Mouse (Mus musculus) spleen, adult 12 weeks (tissue): ENCODE data around the gene Ascc2.
A peak's percentile ranks its signal among the peaks of the same experiment; 100 is the strongest.
"Not testable (repeated sequence)": the region's sequence is repeated elsewhere in the genome, so short reads cannot be mapped to it uniquely, and the experiment has no call there.

Experiments used
- DNase-seq: peaks from one replicate; pipeline ENCODE4 v3.0.0; 2022; ENCODE audit warnings: low spot score

The Ascc2 gene

DNA sequence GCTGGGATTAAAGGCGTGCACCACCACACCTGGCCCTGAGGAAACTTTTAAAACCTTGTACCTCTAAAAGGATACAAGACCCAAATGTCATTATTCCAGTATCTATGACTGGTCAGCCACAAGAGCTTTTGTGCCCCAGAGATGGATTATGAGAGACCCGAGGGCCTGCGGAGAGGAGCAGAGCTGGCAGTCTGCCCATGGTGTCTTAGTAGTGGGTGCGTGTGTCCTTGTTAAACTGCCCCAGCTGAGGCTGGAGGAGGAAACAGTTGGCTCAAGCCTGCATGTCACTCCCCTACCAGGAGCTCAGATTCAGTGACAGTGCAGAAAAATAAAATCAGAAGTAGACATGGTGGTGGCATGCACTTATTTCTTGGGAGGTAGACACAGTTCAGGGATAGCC lies 47.5 kb downstream of the Ascc2 start:
- DNase-seq = no peak

DNA sequence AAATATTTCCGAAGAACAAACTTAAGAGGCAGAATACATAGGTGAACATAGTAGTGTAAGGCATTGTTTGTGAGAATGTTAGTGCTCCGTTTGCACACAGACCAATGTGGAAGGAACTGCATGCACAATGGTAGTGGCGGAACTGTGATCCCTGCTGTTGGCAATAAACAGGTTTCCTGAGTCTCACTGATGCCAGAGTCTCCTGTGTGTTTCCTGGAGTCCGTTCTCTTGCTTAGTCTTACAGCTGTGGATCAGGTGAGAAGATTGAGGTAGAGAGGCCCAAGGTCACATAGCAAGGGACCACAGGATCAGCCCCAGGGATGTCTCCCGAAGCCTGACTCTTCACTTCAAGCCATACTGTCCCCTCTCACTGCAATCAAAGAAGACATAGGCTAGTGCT lies 48.0 kb downstream of the Ascc2 start:
- no peak for DNase-seq

DNA sequence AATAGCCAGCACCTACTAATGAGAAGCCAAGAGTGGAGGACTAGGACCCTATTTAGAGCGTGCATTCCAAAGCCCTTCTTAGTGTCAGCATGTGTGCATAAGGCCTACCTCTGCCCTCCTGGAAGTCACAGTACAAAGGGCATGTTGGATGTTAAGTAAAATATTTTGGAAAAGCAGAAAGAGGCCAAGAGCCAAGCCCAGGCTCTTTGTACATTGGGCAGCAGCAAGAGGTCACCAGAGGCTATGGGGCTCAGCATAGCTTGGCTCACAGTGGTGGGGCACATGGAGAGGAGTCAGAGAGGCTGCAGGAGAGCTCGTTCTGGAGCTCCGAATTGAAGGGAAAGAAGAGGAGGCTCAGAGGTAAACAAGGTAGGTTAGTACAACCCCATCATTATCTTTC lies 49.5 kb downstream of the Ascc2 start:
- no peak for DNase-seq

DNA sequence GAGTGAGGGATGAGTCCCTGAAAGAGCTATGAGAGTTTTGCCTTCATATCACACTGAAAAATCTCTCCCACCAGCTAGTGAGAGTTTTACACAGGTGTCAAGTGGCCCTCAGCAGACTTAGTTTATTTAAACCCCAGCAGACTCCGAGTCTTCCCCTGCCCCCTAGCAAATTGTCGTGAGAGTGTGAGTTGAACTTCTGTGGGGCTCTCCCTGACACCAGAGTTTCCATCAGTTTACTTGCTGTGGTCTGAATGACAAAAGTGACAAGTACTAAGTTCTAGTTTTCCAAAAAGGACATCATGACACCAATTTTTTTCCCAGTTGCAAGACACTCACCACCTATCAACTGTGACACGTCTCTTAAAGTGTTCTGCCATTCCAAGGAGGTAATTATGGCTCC lies 50.3 kb downstream of the Ascc2 start:
- DNase-seq = no peak

DNA sequence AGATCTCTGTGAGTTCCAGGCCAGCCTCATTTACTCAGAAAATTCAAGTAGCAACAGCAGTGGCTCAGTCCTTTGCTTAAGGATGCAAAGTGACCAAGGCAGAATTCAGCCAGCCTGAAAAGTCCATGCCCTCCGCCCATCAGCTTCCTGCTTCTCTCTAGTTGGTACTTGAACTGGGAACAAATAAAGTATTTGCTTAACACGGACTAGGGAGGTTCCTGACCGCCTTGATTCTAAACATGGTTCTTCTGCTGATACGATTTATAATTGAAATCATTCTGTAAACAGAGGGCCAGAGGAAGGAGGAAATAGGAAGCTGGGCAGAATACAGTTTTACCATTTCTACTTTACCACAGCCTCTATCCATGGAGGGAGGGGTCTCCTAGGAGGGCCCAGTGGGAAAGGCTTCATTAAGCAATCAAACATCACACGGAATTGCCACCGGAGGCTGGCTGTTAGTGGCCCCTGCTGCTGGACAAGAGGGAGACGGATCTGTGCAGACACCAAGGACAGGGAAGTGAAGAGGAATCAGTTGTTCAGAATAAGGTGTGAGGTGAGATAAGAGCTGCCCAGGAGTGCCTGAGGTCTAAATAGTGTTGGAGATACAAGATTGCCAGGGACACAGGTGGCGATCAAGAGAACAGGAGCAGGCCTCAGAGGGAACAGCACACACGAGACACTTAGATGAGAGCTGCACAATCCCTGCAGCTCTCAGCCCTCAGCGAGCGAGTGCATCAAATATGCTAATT lies 51.3 kb downstream of the Ascc2 start:
- no peak for DNase-seq

DNA sequence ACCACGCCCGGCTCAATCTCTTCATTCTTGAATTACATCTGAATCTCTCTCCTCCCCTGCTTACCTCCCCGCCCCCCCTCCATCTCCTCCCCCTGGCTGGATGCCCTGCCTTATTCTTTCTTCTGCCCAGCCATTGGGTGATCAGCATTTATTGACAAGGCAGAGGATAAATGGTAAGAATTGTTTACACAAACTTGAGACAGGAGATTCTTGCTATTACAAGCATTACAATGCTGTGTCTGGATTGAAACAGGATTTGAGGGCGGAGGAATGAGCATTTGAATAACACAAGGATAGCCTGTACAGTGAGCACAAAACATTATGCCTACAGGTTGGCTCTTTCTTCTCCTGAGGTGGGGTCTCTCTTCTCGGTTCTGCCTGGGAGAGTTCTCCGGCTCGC lies 52.8 kb downstream of the Ascc2 start:
- DNase-seq = no peak

DNA sequence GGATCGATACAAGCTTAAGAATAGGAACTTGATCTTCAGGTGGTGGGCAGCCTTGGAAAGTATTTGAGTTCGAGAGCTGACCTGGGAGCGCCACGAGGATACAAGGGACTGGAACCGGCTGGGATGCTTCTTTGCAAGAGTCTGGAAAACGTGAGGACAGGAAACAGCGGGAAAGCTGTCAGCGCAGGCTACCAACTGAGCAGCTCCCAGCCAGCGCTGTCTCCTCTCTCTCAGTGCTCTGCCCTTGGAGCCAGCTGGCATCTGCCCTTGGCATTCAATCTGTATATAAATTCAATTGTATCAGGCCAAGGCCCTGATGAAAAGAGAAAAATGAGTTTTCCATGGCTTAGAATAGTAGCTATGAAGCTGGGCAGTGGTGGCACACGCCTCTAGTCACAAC lies 53.7 kb downstream of the Ascc2 start:
- DNase-seq = no peak

DNA sequence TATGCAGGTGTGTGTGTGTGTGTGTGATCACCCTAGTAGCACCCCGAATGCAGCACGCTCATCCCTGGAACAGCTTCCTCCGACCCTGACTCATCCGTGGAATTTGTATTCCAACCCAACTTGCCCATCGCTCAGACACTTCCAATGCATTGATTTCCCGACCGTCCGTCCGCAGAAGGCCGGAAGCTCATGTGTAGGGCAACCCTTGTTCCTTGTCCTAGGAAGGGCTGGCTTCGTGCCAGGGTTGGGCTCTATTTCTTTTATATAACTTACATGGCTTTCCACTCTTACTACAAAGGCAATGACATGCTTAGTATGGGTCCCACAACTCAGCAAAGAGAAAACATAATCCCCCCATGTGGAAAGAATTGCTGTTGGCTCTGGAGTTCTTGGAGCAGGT lies 54.6 kb downstream of the Ascc2 start:
- DNase-seq = no peak

DNA sequence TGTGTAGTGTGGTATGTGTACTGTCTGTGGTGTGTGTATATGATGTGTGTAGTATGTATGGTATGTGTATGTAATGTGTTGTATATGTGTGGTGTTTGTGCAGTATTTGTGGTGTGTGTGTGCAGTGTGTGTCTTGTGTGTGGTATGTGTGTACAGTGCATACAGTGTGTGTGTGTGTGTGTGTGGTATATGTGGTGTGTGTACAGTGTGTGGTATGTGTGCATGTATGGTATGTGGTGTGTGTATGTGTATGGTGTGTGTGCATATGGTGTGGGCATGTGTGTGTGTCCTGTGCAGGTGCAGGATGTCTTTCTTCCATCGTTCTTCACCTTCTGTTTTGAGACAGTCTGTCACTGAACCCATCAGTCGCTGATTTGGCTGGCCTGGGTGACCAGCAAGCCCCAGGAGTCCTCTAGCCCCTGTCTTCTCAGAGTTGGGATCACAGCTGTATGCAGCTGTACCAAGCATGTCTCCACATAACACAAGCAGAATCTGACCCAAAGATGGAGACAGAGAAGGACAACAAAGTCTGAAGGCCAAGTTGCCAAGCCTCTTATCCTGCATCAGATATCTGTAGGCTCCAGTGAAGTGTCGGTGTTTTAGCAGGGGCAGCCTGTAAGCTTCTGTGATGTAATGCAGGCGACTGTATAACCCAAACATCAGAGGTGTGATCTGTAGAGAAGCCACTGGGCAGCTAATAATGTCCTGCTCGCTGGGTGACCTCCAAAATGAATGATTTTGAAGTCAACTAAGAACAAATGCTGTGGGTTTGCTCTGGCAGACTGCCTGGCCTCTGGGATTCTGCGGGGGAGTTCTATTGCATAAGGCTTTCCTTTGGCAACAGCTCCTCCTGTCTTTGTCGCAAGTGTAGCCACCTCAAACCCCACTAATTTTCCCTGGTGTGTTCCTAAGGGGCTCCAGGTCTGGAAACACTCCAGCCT lies 59.8 kb downstream of the Ascc2 start:
- DNase-seq = no peak

DNA sequence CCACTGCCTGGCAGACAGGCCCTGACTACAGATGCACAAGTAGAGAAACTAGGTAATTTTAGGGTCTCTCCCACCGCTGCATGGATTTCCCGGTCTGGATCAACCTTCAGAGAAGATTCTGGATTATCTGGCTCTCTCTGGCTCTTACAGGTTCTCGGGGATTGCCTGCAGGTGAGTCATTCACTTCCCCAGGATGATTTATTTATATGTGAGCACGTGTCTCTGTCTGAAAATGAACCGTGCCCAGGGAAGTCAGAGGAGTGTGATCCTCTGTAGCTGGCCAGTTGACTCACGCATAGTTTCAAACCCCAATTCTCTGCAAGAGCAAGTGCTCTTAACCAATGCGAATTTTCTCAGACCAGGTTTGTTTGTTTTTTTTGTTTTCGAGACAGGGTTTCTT lies 63.2 kb downstream of the Ascc2 start:
- DNase-seq = no peak

DNA sequence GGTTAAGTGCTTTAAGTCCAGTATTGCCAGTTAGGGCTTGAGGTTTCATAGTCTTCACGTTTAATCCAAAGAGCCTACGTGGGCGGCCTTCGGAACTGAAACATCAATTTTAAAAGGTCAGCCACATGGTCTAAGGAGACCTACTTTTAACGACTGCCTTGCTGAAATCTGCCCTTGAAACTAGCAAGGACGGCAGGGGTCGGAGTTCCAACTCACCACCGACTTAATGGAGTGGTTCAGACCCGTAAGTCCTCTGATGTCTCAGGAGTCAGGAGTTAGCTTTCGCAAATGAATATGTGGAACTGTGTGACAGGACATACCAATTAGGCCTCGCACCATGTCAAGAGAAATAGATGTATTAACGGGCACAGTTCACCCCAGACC lies 66.1 kb downstream of the Ascc2 start:
- no peak for DNase-seq

DNA sequence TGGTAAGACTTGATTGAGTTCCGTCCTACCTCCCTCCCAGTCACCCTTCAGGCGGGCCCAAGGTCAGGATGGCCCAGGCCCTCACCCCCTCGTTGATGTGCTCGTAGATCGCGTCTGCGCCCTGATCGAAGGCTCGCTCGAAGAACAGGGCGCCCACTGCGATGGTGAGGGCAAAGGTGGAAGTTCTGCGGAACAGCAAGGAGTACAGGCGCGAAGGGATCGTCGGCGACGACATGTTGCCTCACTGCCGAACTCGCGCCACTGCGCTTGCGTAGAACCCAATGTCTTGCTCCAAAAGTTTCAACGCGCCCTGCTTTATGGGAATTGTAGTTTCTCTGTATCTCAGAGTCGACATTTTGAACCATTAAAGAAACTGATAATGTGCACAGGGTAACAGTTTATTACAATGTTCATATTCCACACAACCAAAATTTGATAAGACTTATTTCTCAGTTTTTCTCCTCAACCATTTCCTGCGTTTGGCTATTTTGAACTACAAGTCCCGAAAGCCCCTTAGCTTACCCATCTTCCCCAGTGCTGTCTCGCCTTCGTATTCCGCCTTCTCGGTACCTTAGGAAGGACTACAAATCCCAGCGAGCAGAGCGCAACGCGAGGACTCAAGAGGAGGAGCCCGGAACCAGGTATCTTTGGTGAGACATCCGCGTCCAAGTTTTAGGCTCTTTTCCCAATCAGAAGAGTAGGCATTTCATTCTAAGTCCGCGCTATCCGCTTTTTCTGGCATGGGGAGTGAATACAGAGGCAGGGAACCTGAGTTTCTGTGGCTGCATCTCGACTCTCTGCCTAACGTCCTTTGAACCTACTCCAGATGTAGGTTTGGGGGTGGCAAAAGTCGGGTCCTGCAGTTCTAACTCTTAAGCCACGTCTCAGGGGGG lies 66.8 kb downstream of the Ascc2 start, which contains the start of the genes Uqcr10 and Zmat5:
Gene Uqcr10 (minus strand): TSS at position 271 of the 893 bp plus-strand sequence.
Gene Zmat5 (plus strand): TSS at position 607 of the 893 bp plus-strand sequence.
- peak; percentile 87 for DNase-seq

DNA sequence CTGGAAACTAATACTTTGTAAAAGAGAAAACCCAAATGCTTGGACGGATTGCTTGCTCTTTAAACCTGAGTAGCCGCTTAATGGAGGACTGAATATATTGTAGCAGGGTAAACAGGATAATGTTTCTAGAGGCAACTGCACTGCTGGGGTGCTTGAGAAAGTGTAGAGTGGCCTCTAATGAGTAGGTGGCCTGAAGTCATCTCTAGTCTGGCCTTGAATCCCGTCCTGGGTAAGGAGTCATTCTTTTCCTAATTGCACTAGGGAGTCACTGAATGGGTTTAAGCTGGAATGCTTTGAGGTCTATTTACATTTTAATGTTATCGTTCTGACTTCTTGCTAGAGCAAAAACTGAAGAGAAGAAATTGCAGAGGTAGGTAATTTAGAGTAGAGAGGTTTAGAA lies 67.6 kb downstream of the Ascc2 start:
- no peak for DNase-seq

DNA sequence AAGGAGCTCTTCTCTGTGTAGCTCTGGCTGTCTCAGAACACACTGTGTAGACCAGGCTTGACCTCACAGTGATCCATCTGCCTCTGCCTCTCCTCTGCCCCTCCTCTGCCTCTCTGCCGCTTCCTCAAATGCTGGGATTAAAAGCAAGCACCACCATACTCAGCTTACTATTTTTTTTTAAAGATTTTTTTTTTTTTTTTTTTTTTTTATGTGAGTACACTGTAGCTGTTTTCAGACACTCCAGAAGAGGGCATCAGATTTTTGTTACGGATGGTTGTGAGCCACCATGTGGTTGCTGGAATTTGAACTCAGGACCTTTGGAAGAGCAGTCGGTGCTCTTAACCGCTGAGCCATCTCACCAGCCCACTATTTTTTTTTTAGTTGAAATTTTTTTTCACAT lies 72.6 kb downstream of the Ascc2 start:
- DNase-seq = not testable (repeated sequence)

DNA sequence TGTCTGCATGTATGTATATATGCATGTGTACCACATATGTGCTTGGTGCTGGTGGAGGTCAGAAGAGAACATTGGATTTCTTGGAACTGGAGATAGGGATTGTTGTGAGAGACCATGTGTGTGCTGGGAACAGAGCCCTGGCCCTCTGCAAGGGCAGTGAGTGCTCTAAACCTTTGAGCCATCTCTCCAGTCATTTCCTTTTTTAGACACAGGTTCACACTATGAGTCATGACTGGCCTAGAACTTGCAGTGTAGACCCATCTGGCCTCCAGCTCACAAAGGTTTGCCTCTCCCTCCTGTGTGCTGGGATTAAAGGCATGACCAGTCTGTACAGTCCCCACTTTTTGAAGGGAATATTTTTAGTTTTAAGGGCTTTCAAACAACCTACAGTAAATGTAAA lies 75.3 kb downstream of the Ascc2 start:
- DNase-seq = no peak

DNA sequence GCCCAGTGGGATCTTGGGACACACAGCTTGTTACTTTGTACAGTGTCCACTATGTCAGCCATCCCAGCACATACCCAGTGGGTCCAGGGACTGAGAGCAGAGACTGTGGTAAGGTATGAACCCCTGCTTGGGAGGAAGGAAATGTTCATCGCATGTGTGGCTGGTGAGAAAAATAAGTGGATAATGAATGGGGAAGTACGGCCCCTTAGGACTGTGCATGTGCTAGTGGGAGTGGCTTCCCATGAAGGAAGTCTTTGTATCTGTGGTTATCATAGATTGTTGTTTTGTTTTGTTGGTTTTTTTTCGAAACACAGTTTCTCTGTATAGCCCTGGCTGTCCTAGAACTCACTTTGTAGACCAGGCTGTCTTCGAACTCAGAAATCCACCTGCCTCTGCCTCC lies 77.2 kb downstream of the Ascc2 start:
- DNase-seq = no peak

DNA sequence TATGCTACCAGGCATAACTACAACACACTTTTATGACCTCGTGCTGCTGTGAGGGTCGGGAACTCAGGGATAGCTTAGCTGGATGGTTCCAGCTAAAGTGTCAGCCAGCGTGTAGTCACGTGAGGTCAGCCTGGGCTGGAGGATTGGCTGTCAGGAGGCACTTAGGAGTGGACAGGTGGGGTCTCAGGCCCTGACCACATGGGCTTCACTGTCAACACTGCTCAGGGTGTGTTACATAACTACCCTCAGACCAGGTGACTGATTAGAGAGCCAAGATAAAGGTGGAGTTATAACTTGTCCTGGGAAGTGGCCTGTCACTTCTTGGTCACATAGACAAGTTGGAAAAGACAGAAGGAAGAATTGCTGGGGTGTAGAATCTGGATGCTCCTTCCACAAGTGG lies 78.0 kb downstream of the Ascc2 start:
- no peak for DNase-seq

DNA sequence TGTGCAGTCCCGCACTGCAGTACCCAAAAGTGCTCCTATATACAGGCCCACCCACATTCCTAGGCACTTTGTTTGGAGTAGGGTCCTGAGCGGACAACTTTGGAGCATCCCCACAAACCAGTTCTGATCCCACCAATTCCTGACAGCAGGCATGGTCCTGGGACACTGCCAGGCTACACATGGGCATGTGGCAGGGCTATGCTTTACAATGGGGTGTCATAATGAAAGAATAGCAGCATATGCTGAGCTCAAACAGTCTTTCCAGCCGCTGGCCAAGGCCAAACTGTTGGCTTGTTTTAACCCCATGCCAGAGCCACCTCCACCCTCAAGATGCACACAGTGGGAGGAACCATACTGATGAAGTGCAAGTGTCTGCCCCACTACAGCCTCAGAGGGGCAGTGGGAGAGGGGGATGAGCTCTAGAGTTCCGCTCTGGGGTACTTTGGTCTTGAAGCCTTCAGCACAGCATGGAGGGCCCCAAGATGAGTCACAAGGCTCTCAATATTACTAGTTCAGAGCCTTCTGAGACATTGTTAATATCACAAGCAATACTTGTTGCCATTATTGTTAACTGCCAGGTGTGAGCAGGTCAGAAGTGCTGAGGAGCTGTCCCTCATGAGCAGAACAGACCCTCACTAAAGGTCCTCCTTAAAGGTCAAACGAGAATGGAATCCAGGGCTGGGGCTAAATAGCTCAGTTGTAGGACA lies 79.1 kb downstream of the Ascc2 start:
- DNase-seq = no peak

DNA sequence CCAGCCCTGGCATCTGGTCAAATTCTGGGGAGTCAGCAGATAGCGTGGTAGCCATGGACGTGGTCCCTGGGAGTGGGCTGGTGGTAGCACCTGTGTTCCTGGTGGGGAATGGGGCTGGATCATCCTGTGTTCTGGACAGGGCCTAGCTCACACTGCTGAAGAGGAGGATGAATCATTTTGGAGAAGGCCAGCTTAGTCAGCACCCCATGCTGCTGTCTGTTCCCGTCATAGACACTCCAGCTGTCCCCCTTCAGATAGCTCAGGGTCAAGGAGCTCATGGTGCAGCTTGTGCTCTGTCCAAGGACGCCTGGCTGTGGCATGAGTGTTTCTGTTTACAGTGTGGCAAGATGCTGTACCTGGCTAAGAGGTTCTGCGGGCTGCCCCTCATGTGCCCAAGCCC lies 81.0 kb downstream of the Ascc2 start:
- DNase-seq = no peak

DNA sequence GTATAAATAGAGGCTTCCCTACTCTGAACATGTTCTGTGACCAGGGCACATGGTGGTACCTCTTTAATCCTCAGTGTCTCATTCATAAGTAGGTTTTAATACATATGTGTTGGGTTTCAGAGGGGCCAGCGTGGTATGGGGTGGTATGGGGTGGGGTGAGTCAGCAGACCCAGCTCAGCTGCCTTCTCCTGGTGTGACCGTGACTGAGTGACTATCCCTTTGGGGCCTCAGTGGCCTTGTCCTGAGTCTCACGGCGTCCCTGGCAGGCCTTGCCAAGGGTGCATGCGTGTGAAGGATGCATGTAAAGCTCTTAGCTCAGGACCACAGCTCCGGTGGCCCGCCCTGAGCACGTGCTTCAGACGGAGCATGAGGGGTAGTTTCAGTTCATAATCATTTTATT lies 82.4 kb downstream of the Ascc2 start:
- DNase-seq = no peak

DNA sequence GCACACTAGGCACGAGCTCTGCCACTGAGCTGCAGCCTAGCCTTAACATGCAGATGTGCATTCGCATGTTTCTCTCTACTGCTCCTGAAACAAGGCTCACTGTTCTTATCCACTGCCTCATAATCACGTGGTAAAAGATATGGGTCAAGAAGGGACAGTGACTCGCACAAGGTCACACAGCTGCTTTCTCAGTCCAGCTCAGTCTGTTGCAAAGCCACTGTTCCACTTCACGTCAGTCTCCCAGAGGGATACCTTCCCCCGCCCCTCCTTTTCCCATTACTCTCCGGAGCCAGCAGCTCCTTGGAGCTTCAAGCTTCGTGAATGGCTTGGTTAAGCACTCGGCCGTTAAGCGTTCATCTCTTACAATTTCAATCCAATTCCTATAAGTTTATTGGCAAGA lies 82.8 kb downstream of the Ascc2 start:
- no peak for DNase-seq
